Mouse (Mus musculus): ENCODE data around the gene Gfpt2.
"Not testable (repeated sequence)": the region's sequence is repeated elsewhere in the genome, so short reads cannot be mapped to it uniquely, and the experiment has no call there.

Gene Gfpt2

DNA sequence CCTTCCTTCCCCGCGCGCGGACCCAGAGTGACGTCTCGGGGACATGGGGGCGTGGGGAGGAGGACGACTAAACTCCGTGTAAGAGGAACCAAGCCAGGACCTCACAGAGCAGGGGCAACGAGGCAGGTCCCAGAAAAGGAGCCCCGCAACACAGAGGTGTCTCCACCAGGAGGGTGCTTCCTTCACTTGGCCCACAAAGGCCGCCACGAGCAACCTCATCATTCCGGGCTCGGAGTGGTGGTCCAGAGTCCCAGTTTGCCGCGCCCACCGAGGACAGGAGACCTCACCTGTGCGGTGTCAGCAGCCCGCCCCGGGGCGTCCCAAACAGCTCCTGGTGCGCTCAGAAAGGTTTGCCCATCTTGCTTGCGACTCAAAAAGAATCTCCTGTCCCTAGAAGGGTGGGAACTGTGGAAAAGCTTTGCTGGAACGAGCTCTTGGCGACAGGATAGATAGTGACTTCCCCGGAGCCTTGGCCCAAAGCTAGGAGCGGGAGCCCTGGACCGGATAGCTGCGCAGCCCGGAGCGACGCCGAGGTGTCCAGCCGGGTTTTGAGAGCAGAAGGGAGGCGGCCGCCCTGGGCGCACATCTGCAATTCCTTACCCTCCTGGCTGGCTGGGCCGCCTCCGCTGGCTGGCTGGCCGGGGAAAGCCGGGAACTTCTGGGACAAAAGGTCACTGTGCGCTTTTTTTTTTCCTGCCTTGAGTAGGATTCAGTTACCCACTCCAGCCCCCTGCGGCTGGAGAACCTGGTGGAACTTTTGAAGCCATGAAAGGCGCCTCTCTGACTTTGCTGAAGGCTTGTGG, 565 bp downstream of the Gfpt2 start:
- no peak for DNase-seq (ENCODE audit: low spot score)

DNA sequence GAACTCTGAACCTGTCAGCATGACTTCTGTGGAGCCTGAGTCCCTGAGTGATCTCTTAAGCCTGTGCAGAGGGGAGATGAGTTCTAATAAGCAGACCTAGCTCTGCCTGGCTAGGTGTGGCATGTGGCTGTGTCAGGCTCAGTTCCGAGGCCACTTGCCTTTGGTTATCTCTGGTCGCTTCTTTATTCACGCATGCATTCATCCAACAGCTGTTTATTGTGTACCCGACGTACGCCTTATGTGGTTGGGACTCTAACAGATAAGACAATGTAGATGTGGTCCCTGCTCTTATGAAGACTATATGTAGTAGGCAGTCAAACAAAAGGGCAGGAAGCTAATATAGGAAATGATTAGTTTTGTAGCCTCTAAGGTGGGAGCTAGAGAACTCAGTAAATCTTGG, 5.0 kb downstream of the Gfpt2 start:
- no peak for DNase-seq (ENCODE audit: low spot score)

DNA sequence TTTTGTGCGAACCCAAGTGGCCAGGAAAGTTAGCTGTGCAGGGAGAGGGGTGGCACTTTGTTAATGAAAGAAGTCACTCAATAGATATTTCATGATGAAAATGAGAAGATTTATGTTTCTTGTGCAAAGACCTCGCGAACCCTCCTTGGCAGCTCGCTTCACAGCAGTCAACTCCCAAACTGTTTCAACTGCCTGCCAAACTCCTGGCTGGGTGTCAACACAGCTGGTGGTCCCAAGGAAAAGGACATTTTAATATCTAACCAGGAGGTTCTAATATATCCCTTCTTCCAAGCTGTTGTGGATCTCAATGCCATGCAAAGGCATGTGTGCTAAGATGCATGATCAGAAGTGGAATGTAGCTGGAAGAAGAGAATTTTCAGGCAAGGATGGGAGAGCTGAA, 7.5 kb downstream of the Gfpt2 start:
- DNase-seq (ENCODE audit: low spot score) = no peak

GRCm38 (mm10) chr11:49803801-49804200, 9.8 kb downstream of the Gfpt2 start:
- no peak for DNase-seq (ENCODE audit: low spot score)

DNA sequence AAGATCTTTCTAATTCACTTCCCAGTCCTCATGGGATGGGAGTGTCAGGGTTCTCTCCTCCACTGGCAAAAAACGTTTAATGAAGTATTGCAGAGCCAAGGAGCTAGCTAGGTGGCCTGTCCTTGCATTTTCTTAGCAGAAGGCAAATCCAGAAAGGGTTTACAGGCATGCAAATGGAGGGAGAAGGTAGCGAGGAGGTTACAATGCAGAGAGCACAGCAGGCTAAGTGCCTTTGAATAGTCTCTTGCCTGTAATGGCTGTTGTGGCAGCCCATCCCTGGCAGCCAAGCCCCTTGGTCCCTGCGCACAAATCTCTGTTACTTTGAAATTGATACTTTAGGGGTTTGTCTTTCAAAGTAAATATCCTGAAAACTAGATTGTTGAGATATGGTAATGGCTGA, 12.2 kb downstream of the Gfpt2 start:
- DNase-seq (ENCODE audit: low spot score) = no peak

GRCm38 (mm10) chr11:49808946-49809345, 15.0 kb downstream of the Gfpt2 start:
- no peak for DNase-seq (ENCODE audit: low spot score)

DNA sequence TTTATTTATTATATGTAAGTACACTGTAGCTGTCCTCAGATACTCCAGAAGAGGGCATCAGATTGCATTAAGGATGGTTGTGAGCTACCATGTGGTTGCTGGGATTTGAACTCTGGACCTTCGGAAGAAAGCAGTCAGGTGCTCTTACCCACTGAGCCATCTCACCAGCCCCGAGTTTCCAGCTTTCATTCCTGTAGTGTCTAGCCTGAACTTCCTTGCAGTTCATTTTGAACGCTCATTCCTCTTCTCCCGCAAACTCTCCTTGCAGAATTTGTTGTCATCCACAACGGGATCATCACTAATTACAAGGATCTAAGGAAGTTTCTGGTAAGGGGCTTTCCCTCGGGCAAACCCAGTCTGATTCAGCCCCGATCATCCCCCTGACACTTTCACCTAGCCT, 16.7 kb downstream of the Gfpt2 start:
- DNase-seq (ENCODE audit: low spot score) = not testable (repeated sequence)

- DNase-seq (ENCODE audit: low spot score) = no peak
Measured at GRCm38 (mm10) chr11:49811099-49811541, 17.1 kb downstream of the Gfpt2 start.

DNA sequence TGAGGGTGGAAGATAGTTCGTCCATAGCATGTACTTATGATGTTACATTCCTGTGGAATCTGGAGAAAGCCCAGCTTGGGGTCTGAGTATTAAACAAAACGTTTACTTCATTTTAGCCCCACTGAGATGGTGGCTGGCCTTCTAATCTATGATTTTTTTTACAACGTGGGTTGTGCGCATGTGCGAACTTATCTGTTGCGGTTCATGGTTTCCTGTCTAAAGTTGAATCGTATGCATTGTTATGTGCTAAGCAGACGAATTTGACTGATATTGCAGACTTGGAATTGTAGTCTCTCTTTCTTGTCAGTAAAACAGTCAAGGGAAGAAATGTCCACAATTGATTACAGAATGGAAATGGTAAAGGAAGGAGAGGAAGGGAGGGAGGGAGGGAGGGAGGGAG, 17.9 kb downstream of the Gfpt2 start:
- no peak for DNase-seq (ENCODE audit: low spot score)

DNA sequence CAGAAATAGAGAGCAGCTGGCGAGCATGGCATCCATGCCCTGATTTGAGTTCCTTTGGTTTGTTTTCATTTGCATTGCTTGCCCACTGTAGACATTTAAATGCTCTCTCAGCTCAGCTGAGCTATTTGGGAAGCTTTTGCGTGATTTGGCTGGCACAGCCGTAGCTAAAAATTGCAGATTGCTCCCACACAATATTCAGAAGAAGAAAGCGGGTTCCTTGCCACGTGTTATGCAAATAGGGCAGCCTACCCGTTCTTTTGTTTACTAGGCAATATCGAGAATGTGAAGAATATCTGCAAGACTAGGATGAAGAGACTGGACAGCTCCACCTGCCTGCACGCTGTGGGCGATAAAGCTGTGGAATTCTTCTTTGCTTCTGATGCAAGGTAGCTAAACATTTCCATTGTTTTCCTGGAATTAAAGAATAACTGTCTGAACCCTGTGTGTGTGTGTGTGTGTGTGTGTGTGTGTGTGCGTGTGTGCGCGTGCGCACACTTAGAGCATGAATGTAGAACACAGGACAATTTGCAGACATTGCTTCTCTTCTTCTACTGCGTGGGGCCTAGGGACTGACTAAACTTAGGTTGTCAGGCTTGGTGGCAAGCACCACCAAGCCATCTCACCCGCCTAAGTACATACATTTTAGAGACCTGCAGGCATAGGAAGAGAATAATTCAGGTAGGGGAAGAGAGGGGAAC, 25.0 kb downstream of the Gfpt2 start:
- peak; percentile 53 for DNase-seq (ENCODE audit: low spot score)

DNA sequence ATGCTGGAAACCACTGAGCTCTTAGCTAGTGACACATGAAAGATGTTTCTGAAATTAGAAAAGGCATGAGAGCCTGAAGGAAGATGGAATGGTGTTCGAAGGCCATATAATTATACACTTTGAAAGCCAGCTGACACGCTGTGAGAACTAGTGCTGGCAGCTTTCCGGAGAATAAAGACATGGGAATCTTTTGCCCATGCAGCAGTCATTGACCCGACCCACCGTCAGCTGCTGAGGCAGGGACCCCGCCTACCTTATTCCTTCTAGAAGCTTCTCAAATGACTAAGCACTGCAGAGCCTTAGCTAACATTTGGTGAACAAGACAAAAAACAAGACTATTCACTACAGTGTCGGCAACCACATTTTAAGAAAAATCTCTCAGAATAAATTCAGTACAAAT, 25.7 kb downstream of the Gfpt2 start:
- no peak for DNase-seq (ENCODE audit: low spot score)

- DNase-seq (ENCODE audit: low spot score) = no peak
Measured at GRCm38 (mm10) chr11:49820928-49821327, 26.9 kb downstream of the Gfpt2 start.

- no peak for DNase-seq (ENCODE audit: low spot score)
Measured at GRCm38 (mm10) chr11:49821546-49821945, 27.6 kb downstream of the Gfpt2 start.

GRCm38 (mm10) chr11:49822337-49822736, 28.4 kb downstream of the Gfpt2 start:
- DNase-seq (ENCODE audit: low spot score) = no peak

DNA sequence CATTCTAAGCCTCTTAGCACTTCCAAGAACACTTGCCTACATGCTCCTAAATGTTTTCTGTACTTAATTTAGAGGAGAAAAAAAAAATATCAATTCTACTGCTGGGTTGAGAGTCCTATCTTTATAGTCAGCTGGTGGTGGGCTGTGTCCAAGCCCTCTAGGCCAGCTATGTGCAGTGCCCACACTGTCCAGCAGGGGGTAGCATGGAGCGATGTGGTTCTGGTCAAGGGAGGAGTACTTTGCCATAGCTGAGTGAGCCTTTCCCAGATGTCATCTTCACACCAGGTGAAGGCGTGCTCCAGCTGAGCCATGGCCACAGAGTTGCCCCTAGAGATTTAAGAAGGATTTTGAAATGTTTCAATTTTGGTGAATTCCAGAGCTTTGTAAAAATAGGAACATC, 30.9 kb downstream of the Gfpt2 start:
- no peak for DNase-seq (ENCODE audit: low spot score)

DNA sequence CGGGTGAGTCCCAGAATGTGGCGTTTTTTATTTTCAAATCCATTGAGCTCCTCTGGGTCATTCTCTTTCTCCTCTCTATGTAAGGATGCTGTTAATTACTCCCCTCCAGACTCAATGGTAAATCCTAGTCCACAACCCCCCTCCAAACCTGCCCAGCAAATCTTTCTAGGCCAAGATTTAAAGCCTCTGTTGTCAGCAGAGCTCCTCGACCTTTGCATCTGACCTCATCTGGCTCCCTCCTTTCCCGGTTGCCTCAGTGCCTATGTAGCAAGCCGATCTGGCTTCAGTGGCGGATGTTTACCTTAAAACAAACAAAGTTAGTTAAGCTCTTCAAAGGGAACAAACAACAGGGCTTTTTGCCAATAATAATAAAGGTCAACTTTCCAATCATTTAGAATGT, 33.3 kb downstream of the Gfpt2 start:
- no peak for DNase-seq (ENCODE audit: low spot score)

DNA sequence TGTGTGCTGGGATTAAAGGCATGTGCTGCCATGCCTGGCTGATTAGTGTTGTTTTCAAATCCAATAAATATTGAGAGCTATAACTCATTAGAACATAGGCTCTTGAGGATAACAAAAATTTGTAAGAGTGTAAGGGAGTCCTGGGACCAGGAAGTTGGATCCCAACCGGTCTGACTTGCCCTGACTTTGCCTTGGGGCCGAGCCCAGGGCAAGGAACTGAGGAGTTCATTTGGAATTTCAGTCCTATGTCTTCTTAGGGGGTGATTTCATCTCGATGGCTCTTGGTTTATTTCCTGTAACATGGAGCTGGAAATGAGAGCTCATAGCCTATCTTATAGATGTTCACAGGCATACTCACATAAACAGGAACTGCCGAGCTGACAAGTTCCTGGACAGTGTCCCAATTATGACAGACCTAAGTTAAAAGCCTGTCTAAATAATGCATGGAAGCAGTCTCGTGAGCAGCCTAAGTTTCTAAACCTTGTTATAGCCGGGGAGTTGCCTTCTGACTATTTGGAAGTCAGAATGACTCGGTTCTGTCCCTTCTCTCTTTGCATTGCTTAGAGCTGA, 35.3 kb downstream of the Gfpt2 start:
- no peak for DNase-seq (ENCODE audit: low spot score)

- no peak for DNase-seq (ENCODE audit: low spot score)
Measured at GRCm38 (mm10) chr11:49831980-49832379, 38.0 kb downstream of the Gfpt2 start.

DNA sequence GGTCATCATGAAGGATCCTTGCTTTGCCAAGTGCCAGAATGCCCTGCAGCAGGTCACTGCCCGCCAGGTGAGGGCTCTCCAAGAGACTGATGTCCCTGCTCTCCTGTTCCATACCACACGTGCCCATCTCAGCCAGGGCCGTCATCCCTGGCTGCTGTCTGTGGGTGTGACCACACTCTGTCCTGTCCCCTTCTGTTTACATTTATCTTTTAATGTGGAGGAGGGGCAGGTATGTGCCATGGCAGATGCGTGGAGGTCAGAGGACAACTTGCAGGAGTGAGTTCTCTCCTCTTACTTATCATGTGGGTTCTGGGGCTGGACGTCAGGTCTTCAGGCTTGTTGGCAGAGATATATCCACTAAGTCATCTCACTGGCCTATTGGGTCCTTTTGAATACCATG, 39.0 kb downstream of the Gfpt2 start:
- DNase-seq (ENCODE audit: low spot score) = no peak

DNA sequence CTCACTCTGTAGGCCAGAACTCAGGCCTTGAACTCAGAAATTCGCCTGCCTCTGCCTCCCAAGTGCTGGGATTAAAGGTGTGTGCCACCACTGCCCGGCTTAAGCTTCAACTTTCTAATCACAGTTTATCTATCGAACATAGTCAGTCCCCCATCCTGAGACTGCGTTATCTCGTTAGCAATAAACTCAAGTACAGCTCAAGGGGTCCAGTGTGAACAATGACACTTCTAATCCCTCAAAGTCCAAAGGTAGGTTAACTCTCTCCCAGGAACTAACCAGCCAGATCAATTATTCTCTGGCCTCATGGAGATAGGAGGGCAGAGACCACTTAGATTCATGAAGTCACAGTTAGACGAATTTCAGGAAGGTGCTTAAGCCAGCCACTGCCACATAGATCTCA, 40.3 kb downstream of the Gfpt2 start:
- DNase-seq (ENCODE audit: low spot score) = no peak

- DNase-seq (ENCODE audit: low spot score) = no peak
Measured at GRCm38 (mm10) chr11:49835257-49835956, 41.4 kb downstream of the Gfpt2 start.

DNA sequence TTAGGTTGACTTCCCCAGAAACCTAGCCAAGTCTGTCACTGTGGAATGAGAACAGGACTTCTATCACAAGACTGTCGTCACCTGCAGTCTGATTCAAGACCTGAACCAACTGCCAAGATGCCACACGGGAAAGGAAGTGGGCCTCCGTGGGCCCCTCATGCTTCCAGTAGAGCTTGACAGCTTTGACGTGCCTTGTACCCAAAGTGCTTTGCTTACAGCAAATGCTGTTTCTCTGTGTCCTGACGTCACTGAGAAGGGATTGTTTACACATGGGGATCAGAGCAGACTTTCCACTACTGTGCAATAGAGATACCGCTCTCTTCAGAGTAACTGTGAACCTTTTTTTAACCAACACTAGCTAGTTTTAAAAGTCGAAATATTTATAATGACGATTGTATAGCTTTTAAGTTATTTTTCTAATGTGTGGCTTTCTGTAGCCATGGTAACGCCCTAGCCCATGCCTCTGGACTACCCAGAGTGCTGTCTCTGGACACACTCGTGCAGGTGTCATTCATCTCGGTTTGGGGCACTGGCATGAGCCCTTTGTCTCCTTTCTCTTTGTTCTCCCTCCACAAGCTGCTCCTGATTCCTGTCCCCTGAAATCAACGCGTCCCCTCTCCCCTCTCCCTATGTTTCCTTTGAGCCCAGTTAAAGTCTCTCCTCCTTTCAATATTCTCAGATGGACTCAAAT, 43.9 kb downstream of the Gfpt2 start:
- no peak for DNase-seq (ENCODE audit: low spot score)

All from layer of hippocampus, adult 9-10 months (tissue).